Mouse (Mus musculus) bone marrow, adult 2 months (tissue): ENCODE measurements at regions not wholly inside any gene's neighbourhood (a gene's known extent, or its start where the extent isn't known, plus 50 kb on each side); places are given as distances from the start of the nearest gene placed in this dataset.

ENCODE experiments used
- CTCF ChIP-seq: fragments of 200-500 bp; IDR thresholded peaks from 2 replicates; pipeline ENCODE4 v1.5.1; 2011; ENCODE audit warnings: low read length, control low read depth; ENCODE audit not compliant: control insufficient read depth, insufficient read depth
- POLR2A ChIP-seq: fragments of 200-500 bp; IDR thresholded peaks from 2 replicates; pipeline ENCODE4 v1.6.1; 2011; ENCODE audit warnings: low read depth, mild to moderate bottlenecking, control low read depth, low read length, borderline replicate concordance; ENCODE audit not compliant: control insufficient read depth

GRCm38 (mm10) chr14:76951450-76951849 lies 85.1 kb upstream of the Ccdc122 start:
- no peak for TF ChIP-seq CTCF
- TF ChIP-seq POLR2A, result no peak
